Mouse (Mus musculus) brain, adult 2 months (tissue): ENCODE measurements around the gene Gm8374.
"Not testable (repeated sequence)": the region's sequence is repeated elsewhere in the genome, so short reads cannot be mapped to it uniquely, and the experiment has no call there.

Experiments
- DNase-seq: peaks from one replicate; pipeline ENCODE4 v3.0.0; 2011; ENCODE audit warnings: low read depth, low spot score

Gene Gm8374

GRCm38 (mm10) chr14:7365034-7365433, at the start of gene Gm8374:
TSS of gene Gm8374 (minus strand) at chr14:7365134.
- not testable (repeated sequence) for DNase-seq

GRCm38 (mm10) chr14:7332295-7332694, 32.6 kb downstream of the Gm8374 start, which contains the start of gene Gm5797:
TSS of gene Gm5797 (minus strand) at chr14:7332395.
- DNase-seq: not testable (repeated sequence)

GRCm38 (mm10) chr14:7315093-7315492, 49.8 kb downstream of the Gm8374 start:
- peak; percentile 45 for DNase-seq

GRCm38 (mm10) chr14:7314661-7315060, 50.3 kb downstream of the Gm8374 start, which contains the start of gene Gm3739:
TSS of gene Gm3739 (minus strand) at chr14:7315049.
- not testable (repeated sequence) for DNase-seq
